Mouse (Mus musculus): ENCODE measurements around the gene BC037034. TPM values are rescaled to one million over a fixed set of nuclear protein-coding genes. Genes with fewer than 3 reads are reported as not detected.

Gene BC037034
- polyA plus RNA-seq, 1 experiment from 2014 or later = 14.0 TPM

GRCm38 (mm10) chr5:138267114-138267513 lies 3.3 kb upstream of the BC037034 start:
- H3K9ac ChIP-seq (replicated peaks; ENCODE audit: low read depth, low read length) = no peak overlapping the region
- no peak for ATAC-seq
- no peaks in the 10 kb centered on the region; the same call in 1 of the 2 replicates for H3K27me3 ChIP-seq (replicated peaks; ENCODE audit: control insufficient read depth, insufficient read depth, low read length)
- H3K9me3 ChIP-seq (ENCODE audit: control insufficient read depth, low read length) = no peaks in the 10 kb centered on the region
- H3K36me3 ChIP-seq (ENCODE audit: control insufficient read depth, insufficient read depth) = no peaks in the 10 kb centered on the region; the same call in 1 of the 2 replicates
- no peak overlapping the region for H3K4me3 ChIP-seq (replicated peaks; ENCODE audit: low read length)
- WGBS = 89% methylated on average over 3 of the region's 3 CpGs
- no peak overlapping the region for H3K27ac ChIP-seq (ENCODE audit: low read length)
- peaks cover 20% of the 10 kb centered on the region for H3K4me1 ChIP-seq (replicated peaks; ENCODE audit: control insufficient read depth, insufficient read depth, low read length)
- H3K4me2 ChIP-seq (ENCODE audit: low read length) = no peak overlapping the region

DNA sequence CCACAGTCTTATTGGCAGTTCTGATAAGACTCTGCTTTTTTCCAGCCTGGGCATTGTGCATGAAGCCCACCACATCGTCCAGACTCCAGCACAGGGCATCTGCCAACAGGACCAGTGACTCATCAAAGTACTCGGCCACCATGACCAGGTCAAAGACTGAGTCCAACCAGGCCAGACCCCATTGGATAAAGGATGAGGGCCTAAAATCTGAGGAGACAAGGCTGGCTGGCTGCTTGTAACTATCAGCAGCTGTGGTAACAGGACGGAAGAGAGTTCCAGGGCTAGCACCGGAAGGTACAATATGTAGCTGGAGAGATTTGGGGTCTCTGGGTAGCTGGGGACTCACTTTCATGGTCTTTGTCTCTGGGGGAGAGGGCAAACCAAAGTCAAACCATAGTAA lies 1.9 kb upstream of the BC037034 start:
- no peaks in the 10 kb centered on the region for H3K9me3 ChIP-seq (ENCODE audit: control insufficient read depth, low read length)
- no peak overlapping the region for H3K9ac ChIP-seq (replicated peaks; ENCODE audit: low read depth, low read length)
- no peak for ATAC-seq
- H3K36me3 ChIP-seq (ENCODE audit: control insufficient read depth, insufficient read depth) = peaks cover 3% of the 10 kb centered on the region
- H3K4me2 ChIP-seq (ENCODE audit: low read length) = no peak overlapping the region
- no peak overlapping the region for H3K27ac ChIP-seq (ENCODE audit: low read length)
- 97% methylated on average over 4 of the region's 4 CpGs for WGBS
- no peak overlapping the region for H3K4me3 ChIP-seq (replicated peaks; ENCODE audit: low read length)
- peaks cover 20% of the 10 kb centered on the region for H3K4me1 ChIP-seq (replicated peaks; ENCODE audit: control insufficient read depth, insufficient read depth, low read length)
- no peaks in the 10 kb centered on the region for H3K27me3 ChIP-seq (replicated peaks; ENCODE audit: control insufficient read depth, insufficient read depth, low read length)

DNA sequence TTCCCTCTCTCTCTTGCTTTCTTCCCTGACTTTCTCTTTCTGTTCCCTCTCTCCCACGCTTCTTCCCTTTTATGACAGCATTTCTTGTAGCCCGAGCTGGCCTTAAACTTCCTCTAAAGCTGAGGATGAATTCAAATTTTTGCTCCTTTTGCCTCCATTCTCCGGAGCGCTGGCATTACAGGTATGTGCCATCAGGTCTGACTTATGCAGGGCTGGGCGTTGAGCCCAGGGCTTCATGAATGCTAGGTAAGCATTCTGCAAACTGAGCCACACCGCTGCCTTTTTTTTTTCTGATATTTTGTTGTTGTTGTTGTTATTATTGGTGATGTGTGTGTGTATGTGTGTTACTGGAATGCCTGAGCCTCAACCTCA lies 360 bp upstream of the BC037034 start:
- Histone ChIP-seq H3K4me1 (replicated peaks; ENCODE audit: control insufficient read depth, insufficient read depth, low read length) (peaks cover 20% of the 10 kb centered on the region), H3K4me3 (replicated peaks; ENCODE audit: low read length) (peak overlapping the region; percentile 82), H3K27ac (ENCODE audit: low read length) (peak overlapping the region; percentile 79), H3K36me3 (ENCODE audit: control insufficient read depth, insufficient read depth) (peaks cover 11% of the 10 kb centered on the region), H3K9ac (replicated peaks; ENCODE audit: low read depth, low read length) (peak overlapping the region; percentile 89), H3K9me3 (ENCODE audit: control insufficient read depth, low read length) (no peaks in the 10 kb centered on the region), H3K27me3 (replicated peaks; ENCODE audit: control insufficient read depth, insufficient read depth, low read length) (no peaks in the 10 kb centered on the region), H3K4me2 (ENCODE audit: low read length) (peak overlapping the region; percentile 57)
- WGBS = 8% methylated on average over 6 of the region's 6 CpGs
- ATAC-seq = 0 out of 2 replicates have a peak, but pooled peaks have one; percentile 4

DNA sequence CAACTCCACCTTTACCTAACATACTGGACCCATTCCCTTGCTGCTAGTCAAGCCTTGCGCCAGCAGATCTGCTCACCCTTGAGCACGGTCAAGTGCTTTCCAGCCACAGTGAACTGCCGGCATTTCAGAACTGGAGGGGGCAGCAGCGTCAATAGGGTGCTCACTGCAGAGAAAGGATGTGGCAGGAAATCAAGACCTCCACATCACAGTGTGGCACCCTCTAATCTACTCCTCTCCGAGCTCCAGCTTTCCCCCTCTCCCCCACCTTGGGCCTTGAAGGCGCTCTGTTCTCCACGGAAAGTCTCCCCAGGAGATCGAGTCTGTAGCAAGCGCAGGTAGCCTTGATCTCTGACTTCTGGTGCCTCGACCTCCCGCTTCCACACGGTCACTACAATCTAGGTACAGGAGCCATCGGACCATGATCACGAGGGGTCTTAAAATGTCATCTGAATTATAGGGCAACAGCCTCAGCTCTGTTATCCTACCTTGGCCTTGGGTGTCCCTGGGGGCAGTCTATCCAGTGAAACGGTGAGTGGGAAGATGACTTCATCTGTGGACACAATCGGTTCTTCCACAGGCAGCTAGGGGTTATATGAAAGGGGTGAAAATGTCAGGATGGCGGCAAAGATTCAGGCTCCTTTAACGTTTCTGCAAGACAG lies 1.1 kb downstream of the BC037034 start:
- no peaks in the 10 kb centered on the region for H3K27me3 ChIP-seq (replicated peaks; ENCODE audit: control insufficient read depth, insufficient read depth, low read length)
- H3K27ac ChIP-seq (ENCODE audit: low read length) = no peak overlapping the region
- peak overlapping the region; percentile 57 for H3K4me2 ChIP-seq (ENCODE audit: low read length)
- peak overlapping the region; percentile 82 for H3K4me3 ChIP-seq (replicated peaks; ENCODE audit: low read length)
- peaks cover 20% of the 10 kb centered on the region for H3K4me1 ChIP-seq (replicated peaks; ENCODE audit: control insufficient read depth, insufficient read depth, low read length)
- ATAC-seq = no peak
- H3K9ac ChIP-seq (replicated peaks; ENCODE audit: low read depth, low read length) = peak overlapping the region; percentile 89
- H3K9me3 ChIP-seq (ENCODE audit: control insufficient read depth, low read length) = no peaks in the 10 kb centered on the region
- H3K36me3 ChIP-seq (ENCODE audit: control insufficient read depth, insufficient read depth) = peaks cover 17% of the 10 kb centered on the region
- WGBS = 65% methylated on average over 18 of the region's 18 CpGs

- peaks cover 17% of the 10 kb centered on the region for H3K36me3 ChIP-seq (ENCODE audit: control insufficient read depth, insufficient read depth)
- no peak overlapping the region for H3K4me2 ChIP-seq (ENCODE audit: low read length)
- no peaks in the 10 kb centered on the region for H3K27me3 ChIP-seq (replicated peaks; ENCODE audit: control insufficient read depth, insufficient read depth, low read length)
- 84% methylated on average over 4 of the region's 4 CpGs for WGBS
- H3K4me3 ChIP-seq (replicated peaks; ENCODE audit: low read length) = no peak overlapping the region
- no peaks in the 10 kb centered on the region for H3K9me3 ChIP-seq (ENCODE audit: control insufficient read depth, low read length)
- no peak overlapping the region for H3K9ac ChIP-seq (replicated peaks; ENCODE audit: low read depth, low read length)
- no peak for ATAC-seq
- no peak overlapping the region for H3K27ac ChIP-seq (ENCODE audit: low read length)
- H3K4me1 ChIP-seq (replicated peaks; ENCODE audit: control insufficient read depth, insufficient read depth, low read length) = peaks cover 20% of the 10 kb centered on the region
Measured at GRCm38 (mm10) chr5:138262001-138262400, 1.8 kb downstream of the BC037034 start.

DNA sequence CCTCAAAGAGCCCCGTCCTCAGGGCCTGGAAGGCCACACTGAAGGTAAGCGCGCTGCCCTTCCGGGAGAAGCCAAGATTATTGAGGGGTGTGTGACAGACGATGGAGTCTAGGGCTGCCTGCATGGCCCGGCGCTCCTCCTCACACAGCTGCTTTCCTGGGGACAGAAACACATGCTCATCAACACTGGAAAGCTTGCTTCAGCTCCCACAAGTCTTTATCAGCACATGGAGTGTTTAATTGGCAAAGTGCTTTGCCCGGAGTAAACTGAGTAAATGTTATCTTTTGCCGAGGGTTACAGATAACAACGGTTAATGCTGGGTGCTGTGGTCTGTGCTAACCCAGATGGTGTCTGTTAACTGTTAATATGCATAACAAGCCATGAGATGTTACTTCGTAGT lies 3.0 kb downstream of the BC037034 start:
- H3K36me3 ChIP-seq (ENCODE audit: control insufficient read depth, insufficient read depth) = peaks cover 17% of the 10 kb centered on the region
- no peak overlapping the region for H3K4me2 ChIP-seq (ENCODE audit: low read length)

GRCm38 (mm10) chr5:138260051-138260450 lies 3.8 kb downstream of the BC037034 start:
- Histone ChIP-seq H3K4me2 (ENCODE audit: low read length) (no peak overlapping the region), H3K4me3 (replicated peaks; ENCODE audit: low read length) (no peak overlapping the region), H3K27ac (ENCODE audit: low read length) (no peak overlapping the region), H3K9ac (replicated peaks; ENCODE audit: low read depth, low read length) (no peak overlapping the region), H3K27me3 (replicated peaks; ENCODE audit: control insufficient read depth, insufficient read depth, low read length) (no peaks in the 10 kb centered on the region), H3K4me1 (replicated peaks; ENCODE audit: control insufficient read depth, insufficient read depth, low read length) (peaks cover 26% of the 10 kb centered on the region), H3K36me3 (ENCODE audit: control insufficient read depth, insufficient read depth) (peaks cover 17% of the 10 kb centered on the region), H3K9me3 (ENCODE audit: control insufficient read depth, low read length) (no peaks in the 10 kb centered on the region)
- ATAC-seq = no peak
- WGBS = 87% methylated on average over 10 of the region's 10 CpGs

More for the DNA sequence above, 3.0 kb downstream of the BC037034 start:
- Histone ChIP-seq H3K27me3 (replicated peaks; ENCODE audit: control insufficient read depth, insufficient read depth, low read length) (no peaks in the 10 kb centered on the region), H3K9me3 (ENCODE audit: control insufficient read depth, low read length) (no peaks in the 10 kb centered on the region), H3K9ac (replicated peaks; ENCODE audit: low read depth, low read length) (no peak overlapping the region), H3K4me1 (replicated peaks; ENCODE audit: control insufficient read depth, insufficient read depth, low read length) (peaks cover 26% of the 10 kb centered on the region), H3K4me3 (replicated peaks; ENCODE audit: low read length) (no peak overlapping the region), H3K27ac (ENCODE audit: low read length) (no peak overlapping the region)
- 91% methylated on average over 11 of the region's 11 CpGs for WGBS
- ATAC-seq = no peak

- WGBS = 79% methylated on average over 7 of the region's 7 CpGs
Measured at GRCm38 (mm10) chr5:138258993-138259392, 4.8 kb downstream of the BC037034 start.

DNA sequence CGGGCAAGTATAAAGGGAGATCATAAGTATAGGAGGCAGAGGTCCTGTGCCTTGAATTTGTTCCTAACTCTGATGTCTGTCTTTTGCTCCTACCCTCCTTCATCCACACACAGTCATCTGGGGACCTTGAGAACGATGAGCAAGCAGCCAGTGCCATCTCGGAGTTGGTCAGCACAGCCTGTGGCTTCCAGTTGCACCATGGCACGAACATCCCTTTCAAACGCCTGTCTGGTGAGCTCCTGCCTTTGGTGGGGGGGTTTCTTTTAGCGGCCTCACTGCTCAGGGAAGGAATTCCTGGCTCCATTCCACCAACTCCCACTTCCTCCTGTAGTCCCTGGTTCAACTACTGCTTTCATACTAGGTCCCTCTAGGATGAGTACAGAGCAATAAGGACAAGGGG lies 5.3 kb downstream of the BC037034 start:
- H3K27ac ChIP-seq (ENCODE audit: low read length) = no peak overlapping the region
- H3K4me1 ChIP-seq (replicated peaks; ENCODE audit: control insufficient read depth, insufficient read depth, low read length) = peaks cover 22% of the 10 kb centered on the region
- no peak for ATAC-seq
- no peak overlapping the region for H3K4me3 ChIP-seq (replicated peaks; ENCODE audit: low read length)
- H3K9ac ChIP-seq (replicated peaks; ENCODE audit: low read depth, low read length) = no peak overlapping the region
- WGBS = 86% methylated on average over 6 of the region's 6 CpGs
- H3K4me2 ChIP-seq (ENCODE audit: low read length) = no peak overlapping the region
- no peaks in the 10 kb centered on the region for H3K27me3 ChIP-seq (replicated peaks; ENCODE audit: control insufficient read depth, insufficient read depth, low read length)
- H3K9me3 ChIP-seq (ENCODE audit: control insufficient read depth, low read length) = no peaks in the 10 kb centered on the region
- peaks cover 17% of the 10 kb centered on the region for H3K36me3 ChIP-seq (ENCODE audit: control insufficient read depth, insufficient read depth)

More at GRCm38 (mm10) chr5:138258993-138259392, 4.8 kb downstream of the BC037034 start:
- H3K27me3 ChIP-seq (replicated peaks; ENCODE audit: control insufficient read depth, insufficient read depth, low read length) = no peaks in the 10 kb centered on the region
- ATAC-seq = no peak
- no peak overlapping the region for H3K4me2 ChIP-seq (ENCODE audit: low read length)
- peaks cover 22% of the 10 kb centered on the region for H3K4me1 ChIP-seq (replicated peaks; ENCODE audit: control insufficient read depth, insufficient read depth, low read length)
- no peaks in the 10 kb centered on the region for H3K9me3 ChIP-seq (ENCODE audit: control insufficient read depth, low read length)
- no peak overlapping the region for H3K4me3 ChIP-seq (replicated peaks; ENCODE audit: low read length)
- H3K27ac ChIP-seq (ENCODE audit: low read length) = no peak overlapping the region
- H3K36me3 ChIP-seq (ENCODE audit: control insufficient read depth, insufficient read depth) = peaks cover 17% of the 10 kb centered on the region
- no peak overlapping the region for H3K9ac ChIP-seq (replicated peaks; ENCODE audit: low read depth, low read length)
